Mouse (Mus musculus): ENCODE measurements around the gene Rangap1.

DNA sequence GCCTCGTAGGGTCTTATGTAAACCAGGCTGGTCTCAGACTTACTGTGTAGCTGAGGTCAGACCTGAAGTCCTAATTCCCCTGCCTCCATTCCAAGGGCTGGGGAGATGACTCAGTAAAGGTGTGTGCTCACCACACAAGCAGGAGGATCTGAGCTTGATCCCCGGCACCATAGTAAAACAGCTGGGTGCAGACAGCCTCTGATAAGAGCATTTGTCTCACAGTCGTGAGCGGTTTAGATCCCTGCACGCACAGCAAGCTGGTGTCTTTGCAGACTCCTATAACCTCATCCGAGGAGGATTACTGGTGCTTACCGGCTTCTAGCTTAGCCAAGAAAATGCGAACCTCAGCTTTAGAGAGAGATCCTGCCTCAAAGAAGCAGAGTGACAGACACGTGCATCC lies 8.3 kb upstream of the Rangap1 start:
- TF ChIP-seq CTCF (IDR thresholded peaks at IDR 0.05; ENCODE audit: low read depth, low read length) (no peak), POLR2AphosphoS5 (IDR thresholded peaks at IDR 0.05; ENCODE audit: insufficient replicate concordance, low read depth, low read length) (no peak), GATA2 (IDR thresholded peaks at IDR 0.05; ENCODE audit: borderline replicate concordance, low read depth, low read length) (no peak)
